Mouse (Mus musculus) mature B cell (primary cell): ENCODE results near the gene 1110051M20Rik.

Experiments
- in situ Hi-C: fragments of 300-500 bp; cut with MboI; formaldehyde crosslinking; loops from 2 replicates; pipeline ENCODE4 v1.14.3; 2019

1110051M20Rik gene

GRCm38 (mm10) chr2:91421641-91422040 is 22.9 kb downstream of the 1110051M20Rik start:
- in situ Hi-C loops: no loop called here

DNA sequence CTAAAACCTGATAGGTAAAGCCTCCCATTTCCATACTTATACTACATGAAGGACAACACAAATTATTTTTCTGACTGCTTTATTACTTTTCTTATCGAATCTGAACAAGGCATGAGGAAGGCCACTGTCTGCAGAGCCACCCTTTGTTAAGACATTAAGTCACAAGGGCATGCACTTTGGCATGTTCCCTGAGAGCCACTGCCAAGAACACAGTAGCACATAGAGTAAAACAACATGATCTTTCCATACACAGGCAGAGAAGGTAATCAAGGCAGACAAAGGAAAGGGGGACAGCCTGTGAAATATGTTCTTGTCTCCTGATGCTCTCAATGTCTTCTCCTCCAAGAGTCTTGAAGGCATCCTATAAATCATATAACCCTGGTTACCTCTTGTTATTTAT is 30.7 kb downstream of the 1110051M20Rik start:
- in situ Hi-C loops: no loop called here

- in situ Hi-C loops: no loop called here
Observed at GRCm38 (mm10) chr2:91412361-91412760, 32.1 kb downstream of the 1110051M20Rik start.

DNA sequence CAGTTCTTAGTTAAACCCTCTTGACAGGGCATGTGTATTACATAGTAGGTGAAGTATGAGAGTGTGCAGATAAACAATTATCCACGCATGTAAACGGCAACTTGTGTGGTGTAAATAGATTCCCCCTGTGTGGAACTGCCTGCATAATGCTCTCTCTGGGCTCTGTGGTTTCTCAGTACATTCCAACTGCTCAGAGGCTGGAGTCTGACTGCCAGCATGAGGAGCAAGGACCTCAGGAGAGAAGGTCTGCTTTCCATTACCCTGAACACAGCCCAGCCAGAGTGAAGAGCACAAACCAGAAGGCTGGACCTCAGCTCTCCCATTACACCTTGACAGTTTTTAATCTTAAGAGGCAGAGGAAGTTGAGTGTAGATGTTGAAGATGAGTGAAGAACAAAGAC is 33.0 kb downstream of the 1110051M20Rik start:
- in situ Hi-C loops: no loop called here

DNA sequence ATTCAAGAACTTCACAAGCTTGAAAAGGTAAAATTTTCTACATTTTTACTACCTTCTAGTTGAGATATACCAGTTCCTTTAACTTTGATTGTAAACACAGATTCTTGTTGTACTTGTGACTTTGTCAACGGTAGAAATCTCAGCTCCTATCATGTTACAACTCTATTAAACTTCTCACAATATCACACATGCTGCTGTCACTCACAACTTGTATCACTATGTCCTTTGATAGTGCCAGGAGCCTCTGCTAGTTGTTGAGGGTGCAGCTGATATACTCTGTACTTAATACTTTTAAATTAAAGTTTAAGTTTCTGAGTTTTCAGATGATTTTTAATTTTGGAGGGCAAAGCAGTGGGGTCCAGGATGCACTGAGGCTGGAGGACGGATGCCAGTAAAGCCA is 36.5 kb downstream of the 1110051M20Rik start:
- in situ Hi-C loops: no loop called here

GRCm38 (mm10) chr2:91405071-91405470 is 39.4 kb downstream of the 1110051M20Rik start:
- in situ Hi-C loops: no loop called here

DNA sequence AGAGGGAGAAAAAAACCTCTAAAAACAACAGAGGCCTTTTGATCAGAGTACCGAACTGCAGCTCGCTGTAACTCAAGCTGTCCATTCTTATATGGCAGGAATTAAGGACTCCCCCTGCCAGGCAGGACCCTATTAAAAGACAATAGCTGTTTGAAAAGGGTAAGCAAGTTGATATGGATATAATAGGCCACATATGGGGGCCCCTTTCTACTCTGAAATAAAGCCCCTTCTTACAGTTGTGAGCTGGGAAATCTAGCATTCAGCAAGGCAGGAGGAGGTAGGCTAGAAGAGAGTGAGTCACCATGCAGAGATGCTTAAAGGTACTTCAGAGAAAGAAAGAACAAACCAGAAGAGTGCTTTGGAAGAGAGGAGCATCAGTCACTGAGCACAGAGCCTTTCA is 44.8 kb downstream of the 1110051M20Rik start:
- in situ Hi-C loops: no loop called here

GRCm38 (mm10) chr2:91399168-91399567 is 45.3 kb downstream of the 1110051M20Rik start:
- in situ Hi-C loops: no loop called here

- in situ Hi-C loops: no loop called here
Observed at GRCm38 (mm10) chr2:91394078-91394477, 50.4 kb downstream of the 1110051M20Rik start.

GRCm38 (mm10) chr2:91388738-91389137 is 55.8 kb downstream of the 1110051M20Rik start:
- in situ Hi-C loops: no loop called here

DNA sequence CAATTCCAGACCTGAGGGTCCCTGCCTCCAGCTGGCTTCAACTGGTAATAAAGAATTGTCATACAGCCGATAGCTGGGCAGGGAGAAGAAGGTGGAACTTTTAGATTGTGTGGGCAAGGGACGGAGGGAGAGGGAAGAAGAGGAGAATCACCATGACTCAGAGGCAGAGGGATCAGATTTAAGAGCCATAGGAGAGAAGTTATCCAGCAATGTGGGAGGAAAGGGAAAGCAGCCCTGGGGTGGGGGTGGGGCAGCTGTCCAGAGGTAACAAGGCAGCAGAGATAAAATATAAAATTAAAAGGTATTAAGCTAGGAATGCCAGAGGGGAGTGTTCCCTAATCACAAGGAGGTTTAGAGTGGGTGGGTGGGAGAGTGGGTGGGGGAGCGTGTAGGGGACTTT is 56.2 kb downstream of the 1110051M20Rik start:
- in situ Hi-C loops: no loop called here

- in situ Hi-C loops: no loop called here
Observed at GRCm38 (mm10) chr2:91387287-91387958, 57.1 kb downstream of the 1110051M20Rik start.

DNA sequence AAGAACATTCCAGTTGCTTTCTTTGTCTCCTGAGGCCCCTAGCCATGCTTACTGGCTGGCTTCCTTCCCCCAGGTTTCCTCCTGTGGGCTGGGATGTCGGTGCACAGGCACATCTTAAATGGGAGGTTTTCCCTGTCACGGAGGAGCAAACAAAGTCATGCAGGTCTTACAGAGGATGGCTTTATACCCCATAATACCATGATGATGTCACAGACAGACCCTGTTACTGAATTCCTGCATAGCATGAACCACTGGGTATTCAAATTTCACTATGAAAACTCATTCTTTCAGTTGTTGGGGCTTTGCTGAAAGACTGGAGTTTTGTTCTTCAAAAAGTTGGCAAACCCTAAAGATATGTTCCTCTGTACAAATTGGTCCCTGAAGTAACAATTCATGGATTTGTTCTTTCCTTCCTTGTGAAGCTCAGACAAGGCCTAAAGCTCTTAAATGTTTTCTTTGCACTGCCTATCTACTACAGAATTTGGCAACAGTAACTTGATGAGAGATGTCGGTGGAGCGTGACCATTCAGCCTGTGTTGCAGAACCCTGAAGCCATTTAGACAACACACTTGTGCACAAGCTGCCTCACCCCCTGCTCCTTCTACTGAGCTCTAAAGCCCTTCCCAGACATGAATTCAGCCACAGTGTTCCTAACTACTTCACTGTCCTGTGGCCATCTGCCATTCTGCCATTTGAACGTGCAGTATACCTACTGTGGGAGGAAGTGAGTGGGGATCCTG is 57.8 kb downstream of the 1110051M20Rik start:
- in situ Hi-C loops: no loop called here

GRCm38 (mm10) chr2:91383294-91383693 is 61.2 kb downstream of the 1110051M20Rik start:
- in situ Hi-C loops: no loop called here

- in situ Hi-C loops: no loop called here
Observed at GRCm38 (mm10) chr2:91377038-91377437, 67.5 kb downstream of the 1110051M20Rik start.

DNA sequence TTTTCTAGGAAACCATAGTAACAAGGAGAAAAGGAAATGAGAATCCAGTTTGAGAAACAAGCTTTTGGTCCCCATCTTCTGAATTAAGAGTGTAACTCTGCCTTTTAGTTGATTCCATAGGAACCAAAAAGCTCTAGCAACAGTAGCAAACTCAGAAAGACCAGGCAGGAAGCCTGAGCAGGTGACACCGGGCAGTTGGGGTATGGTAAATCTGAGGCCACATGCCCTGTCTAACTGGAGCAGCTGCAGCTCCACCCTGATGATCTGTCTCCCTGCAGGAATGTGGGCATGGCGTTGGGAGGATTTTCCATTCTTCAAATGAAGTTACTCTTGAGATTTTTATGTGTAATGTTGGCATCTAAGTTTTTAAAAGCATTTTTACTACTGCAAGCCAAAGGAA is 74.2 kb downstream of the 1110051M20Rik start:
- in situ Hi-C loops: no loop called here

- in situ Hi-C loops: no loop called here
Observed at GRCm38 (mm10) chr2:91363272-91363671, 81.2 kb downstream of the 1110051M20Rik start.

- in situ Hi-C loops: no loop called here
Observed at GRCm38 (mm10) chr2:91361068-91361528, 83.4 kb downstream of the 1110051M20Rik start.

DNA sequence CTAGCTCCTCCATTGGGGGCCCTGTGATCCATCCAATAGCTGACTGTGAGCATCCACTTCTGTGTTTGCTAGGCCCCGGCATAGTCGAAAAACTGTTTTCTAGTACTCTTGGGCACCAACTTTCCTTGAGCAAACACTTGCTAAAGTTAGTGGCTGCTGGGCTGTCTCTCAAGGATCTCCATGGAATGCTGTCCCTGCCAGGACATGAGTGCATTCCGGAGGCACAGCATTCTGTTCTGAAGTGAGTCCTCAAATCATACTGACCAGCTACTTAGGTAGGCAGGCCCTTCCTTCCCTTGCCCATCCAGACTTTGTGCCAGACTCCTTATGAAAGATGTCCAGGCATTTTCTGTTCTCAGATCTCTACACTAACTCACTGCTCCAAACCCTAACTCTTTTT is 88.7 kb downstream of the 1110051M20Rik start:
- in situ Hi-C loops: no loop called here

GRCm38 (mm10) chr2:91354727-91355403 is 89.6 kb downstream of the 1110051M20Rik start:
- in situ Hi-C loops: no loop called here

DNA sequence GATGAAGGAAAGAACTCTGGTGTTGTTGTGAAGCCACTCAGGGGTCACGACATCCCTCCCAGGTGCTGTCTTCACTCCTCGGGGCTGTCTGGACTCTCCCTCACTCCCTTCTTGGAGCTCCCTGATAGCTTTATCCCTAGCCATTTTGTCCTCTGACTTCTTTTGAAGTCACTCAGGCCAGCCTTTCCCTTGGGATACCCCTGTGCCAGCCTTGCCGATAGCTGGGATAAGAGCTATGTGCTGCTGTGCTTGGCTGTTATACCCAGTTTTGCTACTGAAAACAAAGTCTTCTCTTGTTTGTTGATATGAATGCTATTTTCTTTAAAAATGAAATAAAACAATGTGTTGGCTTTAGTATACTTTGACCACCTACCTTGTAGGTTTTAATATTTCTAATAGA is 90.7 kb downstream of the 1110051M20Rik start:
- in situ Hi-C loops: no loop called here

GRCm38 (mm10) chr2:91351841-91352240 is 92.7 kb downstream of the 1110051M20Rik start:
- in situ Hi-C loops: no loop called here

DNA sequence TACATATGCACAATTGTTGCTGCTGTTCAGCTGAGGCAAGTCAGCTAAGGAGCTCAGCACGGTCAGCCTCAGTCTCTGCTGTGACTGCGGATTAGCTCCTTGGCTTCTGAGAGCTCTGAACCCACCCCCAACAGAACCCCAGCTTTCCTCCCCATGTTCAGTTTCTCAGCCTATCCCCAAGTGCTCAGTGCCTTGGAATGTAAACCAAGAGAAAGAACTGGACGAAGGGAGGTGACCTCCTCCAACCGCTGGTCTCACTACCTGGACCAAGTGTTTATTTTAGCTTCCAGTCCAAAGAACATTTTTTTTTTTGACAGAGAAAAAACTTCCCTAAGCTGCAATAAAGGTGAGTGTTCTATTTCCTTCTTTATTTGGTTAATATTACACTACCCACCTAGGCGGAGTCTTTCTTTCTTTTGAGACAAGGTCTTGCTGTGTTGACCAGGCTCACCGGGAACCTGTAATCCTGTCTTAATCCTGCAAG is 94.5 kb downstream of the 1110051M20Rik start:
- in situ Hi-C loops: no loop called here
